In genomic region chr9:44084236-44084635, GRCm38 (mm10) we compare ENCODE assay signal across 8 mouse cellular contexts. TPM values are rescaled to one million over a fixed set of nuclear protein-coding genes. Genes with fewer than 3 reads are reported as not detected.
DNase-seq lines count a peak whose midpoint lies in the region; ATAC-seq and TF ChIP-seq lines count a peak whose summit lies in the region.

No protein-coding gene starts in this region.

- no peak for DNase-seq in lung, adult 2 months
- DNase-seq in lung, postnatal 10 days: no peak
- DNase-seq in embryonic facial prominence, embryonic 10.5 days (ENCODE audit: low spot score): no peak
- no peak for DNase-seq in left cerebral cortex, postnatal 14 days (ENCODE audit: low spot score in 2 of 2)
- no peak for DNase-seq in gastrocnemius, adult 18-20 months (ENCODE audit: low spot score)
- DNase-seq in kidney, adult 18-20 months: no peak

- 3% methylated on average over 14 of the region's 14 CpGs for WGBS in lung, adult 2 months
- 2% methylated on average over 14 of the region's 14 CpGs for WGBS in embryonic facial prominence, embryonic 10.5 days
- 1% methylated on average over 14 of the region's 14 CpGs for WGBS in intestine, embryonic 16.5 days
- WGBS in neural tube, embryonic 15.5 days: 3% methylated on average over 14 of the region's 14 CpGs

- intact Hi-C loops in left cerebral cortex, postnatal 14 days (cut with DNase I): no loop called here

- H3K4me2 ChIP-seq in intestine, embryonic 16.5 days (ENCODE audit: low read depth, low read length): peak overlapping the region; percentile 99
- peak overlapping the region; percentile 100 for H3K4me2 ChIP-seq in neural tube, embryonic 15.5 days

- H3K4me1 ChIP-seq in lung, adult 2 months (ENCODE audit: control insufficient read depth, insufficient read depth, low read length): peaks cover 12% of the 10 kb centered on the region
- H3K4me1 ChIP-seq in embryonic facial prominence, embryonic 10.5 days: peaks cover 64% of the 10 kb centered on the region
- H3K4me1 ChIP-seq in intestine, embryonic 16.5 days (ENCODE audit: control insufficient read depth, insufficient read depth, low read length): peaks cover 53% of the 10 kb centered on the region
- peaks cover 42% of the 10 kb centered on the region for H3K4me1 ChIP-seq in neural tube, embryonic 15.5 days

- ATAC-seq in intestine, embryonic 16.5 days: peak; percentile 43
- ATAC-seq in neural tube, embryonic 15.5 days (ENCODE audit: low FRiP score): 0 out of 2 replicates have a peak, but pooled peaks have one; percentile 19

- H3K9ac ChIP-seq in intestine, embryonic 16.5 days (ENCODE audit: low read depth, low read length): peak overlapping the region; percentile 86
- peak overlapping the region; percentile 60 for H3K9ac ChIP-seq in neural tube, embryonic 15.5 days (replicated peaks)

- no peak for TF ChIP-seq POLR2A in lung, adult 2 months (IDR thresholded peaks at IDR 0.05; ENCODE audit: borderline replicate concordance, extremely low read depth, low read depth, low read length)

- H3K9me3 ChIP-seq in embryonic facial prominence, embryonic 10.5 days: no peaks in the 10 kb centered on the region
- no peaks in the 10 kb centered on the region for H3K9me3 ChIP-seq in intestine, embryonic 16.5 days (ENCODE audit: control insufficient read depth, low read length)
- H3K9me3 ChIP-seq in neural tube, embryonic 15.5 days (replicated peaks): no peaks in the 10 kb centered on the region

- TF ChIP-seq CTCF in lung, adult 2 months (IDR thresholded peaks at IDR 0.05; ENCODE audit: insufficient read depth, low read length): no peak

- H3K4me3 ChIP-seq in lung, adult 2 months (replicated peaks; ENCODE audit: extremely low read depth, low read depth, low read length): peak overlapping the region; percentile 40
- H3K4me3 ChIP-seq in embryonic facial prominence, embryonic 10.5 days: peak overlapping the region; percentile 77
- peak overlapping the region; percentile 66 for H3K4me3 ChIP-seq in intestine, embryonic 16.5 days (ENCODE audit: low read length)
- peak overlapping the region; percentile 57 for H3K4me3 ChIP-seq in neural tube, embryonic 15.5 days (replicated peaks)

- peaks cover 94% of the 10 kb centered on the region for H3K27me3 ChIP-seq in embryonic facial prominence, embryonic 10.5 days (replicated peaks; ENCODE audit: low read depth, poor library complexity, severe bottlenecking)
- H3K27me3 ChIP-seq in intestine, embryonic 16.5 days (replicated peaks; ENCODE audit: control insufficient read depth, insufficient read depth, low read length): no peaks in the 10 kb centered on the region
- H3K27me3 ChIP-seq in neural tube, embryonic 15.5 days (replicated peaks): peaks cover 27% of the 10 kb centered on the region

- peak overlapping the region; percentile 85; the same call in 1 of the 2 replicates for H3K27ac ChIP-seq in embryonic facial prominence, embryonic 10.5 days (replicated peaks)
- peak overlapping the region; percentile 50 for H3K27ac ChIP-seq in intestine, embryonic 16.5 days (ENCODE audit: low read length)
- no peak overlapping the region for H3K27ac ChIP-seq in neural tube, embryonic 15.5 days (replicated peaks)

- no peaks in the 10 kb centered on the region for H3K36me3 ChIP-seq in embryonic facial prominence, embryonic 10.5 days (replicated peaks)
- no peaks in the 10 kb centered on the region for H3K36me3 ChIP-seq in intestine, embryonic 16.5 days (ENCODE audit: control insufficient read depth, insufficient read depth, low read length)
- no peaks in the 10 kb centered on the region for H3K36me3 ChIP-seq in neural tube, embryonic 15.5 days

RNA-seq across cellular contexts. Expression of gene Mfrp, which starts 17.3 kb away (rescaled TPM):
- 0.25 and 0.34 TPM in 2 replicates for polyA plus RNA-seq in lung, adult 2 months (2012; rRNA removed)
- 0.09 and 0.12 TPM in 2 replicates for polyA plus RNA-seq in embryonic facial prominence, embryonic 10.5 days (2016; fragmentation: Nextera tagmentation; extraction: Ambion mirVana)
- polyA plus RNA-seq in intestine, embryonic 16.5 days (2015; fragmentation: Nextera tagmentation; extraction: Ambion mirVana): 0.18 and 0.24 TPM in 2 replicates
- 0.08 and 0.28 TPM in 2 replicates for polyA plus RNA-seq in neural tube, embryonic 15.5 days (2015; fragmentation: Nextera tagmentation; extraction: Ambion mirVana)
- total RNA-seq in left cerebral cortex, postnatal 14 days (2021): under 1 TPM; 0.46 to 0.82 TPM
- not detected for total RNA-seq in gastrocnemius, adult 18-20 months (2021)

RNA-seq across cellular contexts. Expression of gene Usp2, which starts 17.4 kb away (rescaled TPM):
- polyA plus RNA-seq in lung, adult 2 months (2012; rRNA removed): 5.7 and 9.2 TPM in 2 replicates
- 10.7 and 12.0 TPM in 2 replicates for polyA plus RNA-seq in embryonic facial prominence, embryonic 10.5 days (2016; fragmentation: Nextera tagmentation; extraction: Ambion mirVana)
- 13.2 and 15.6 TPM in 2 replicates for polyA plus RNA-seq in intestine, embryonic 16.5 days (2015; fragmentation: Nextera tagmentation; extraction: Ambion mirVana)
- 13.1 and 13.3 TPM in 2 replicates for polyA plus RNA-seq in neural tube, embryonic 15.5 days (2015; fragmentation: Nextera tagmentation; extraction: Ambion mirVana)
- 10 to 100 TPM; 71.9 to 87.1 TPM for total RNA-seq in left cerebral cortex, postnatal 14 days (2021)
- total RNA-seq in gastrocnemius, adult 18-20 months (2021): 100 to 1,000 TPM; 125 to 221 TPM

RNA-seq across cellular contexts. Expression of gene C1qtnf5, which starts 22.8 kb away (rescaled TPM):
- polyA plus RNA-seq in lung, adult 2 months (2012; rRNA removed): 29.0 and 31.0 TPM in 2 replicates
- polyA plus RNA-seq in embryonic facial prominence, embryonic 10.5 days (2016; fragmentation: Nextera tagmentation; extraction: Ambion mirVana): 0.27 and 0.75 TPM in 2 replicates
- 2.7 and 3.0 TPM in 2 replicates for polyA plus RNA-seq in intestine, embryonic 16.5 days (2015; fragmentation: Nextera tagmentation; extraction: Ambion mirVana)
- polyA plus RNA-seq in neural tube, embryonic 15.5 days (2015; fragmentation: Nextera tagmentation; extraction: Ambion mirVana): 5.8 and 9.3 TPM in 2 replicates
- 10 to 100 TPM; 17.1 to 19.6 TPM for total RNA-seq in left cerebral cortex, postnatal 14 days (2021)
- 1 to 10 TPM; 3.9 to 5.4 TPM for total RNA-seq in gastrocnemius, adult 18-20 months (2021)

RNA-seq across cellular contexts. Expression of gene Gm49380, which starts 29.1 kb away (rescaled TPM):
- polyA plus RNA-seq in lung, adult 2 months (2012; rRNA removed): 0.27 TPM in 1 of 2 replicates, not detected in the other
- polyA plus RNA-seq in embryonic facial prominence, embryonic 10.5 days (2016; fragmentation: Nextera tagmentation; extraction: Ambion mirVana): 0.31 and 0.49 TPM in 2 replicates
- polyA plus RNA-seq in intestine, embryonic 16.5 days (2015; fragmentation: Nextera tagmentation; extraction: Ambion mirVana): 0.05 and 0.12 TPM in 2 replicates
- polyA plus RNA-seq in neural tube, embryonic 15.5 days (2015; fragmentation: Nextera tagmentation; extraction: Ambion mirVana): 0.15 and 0.58 TPM in 2 replicates
- total RNA-seq in left cerebral cortex, postnatal 14 days (2021): under 1 TPM; 0.25 to 0.37 TPM
- 1 to 10 TPM in 1 of 2 experiments, under 1 TPM in 1; 0.43 to 1.9 TPM for total RNA-seq in gastrocnemius, adult 18-20 months (2021)

RNA-seq across cellular contexts. Expression of gene Rnf26, which starts 29.1 kb away (rescaled TPM):
- 24.6 and 25.0 TPM in 2 replicates for polyA plus RNA-seq in lung, adult 2 months (2012; rRNA removed)
- polyA plus RNA-seq in embryonic facial prominence, embryonic 10.5 days (2016; fragmentation: Nextera tagmentation; extraction: Ambion mirVana): 80.1 and 80.9 TPM in 2 replicates
- 45.4 and 48.1 TPM in 2 replicates for polyA plus RNA-seq in intestine, embryonic 16.5 days (2015; fragmentation: Nextera tagmentation; extraction: Ambion mirVana)
- polyA plus RNA-seq in neural tube, embryonic 15.5 days (2015; fragmentation: Nextera tagmentation; extraction: Ambion mirVana): 33.7 and 42.5 TPM in 2 replicates
- 10 to 100 TPM; 28.1 to 31.9 TPM for total RNA-seq in left cerebral cortex, postnatal 14 days (2021)
- total RNA-seq in gastrocnemius, adult 18-20 months (2021): 1 to 10 TPM; 1.5 to 3.0 TPM
